Mouse (Mus musculus): ENCODE measurements around the gene Foxo1. TPM values are rescaled to one million over a fixed set of nuclear protein-coding genes. Genes with fewer than 3 reads are reported as not detected.

The Foxo1 gene
- polyA plus RNA-seq, 1 experiment from 2014 or later, result 3.5 TPM

DNA sequence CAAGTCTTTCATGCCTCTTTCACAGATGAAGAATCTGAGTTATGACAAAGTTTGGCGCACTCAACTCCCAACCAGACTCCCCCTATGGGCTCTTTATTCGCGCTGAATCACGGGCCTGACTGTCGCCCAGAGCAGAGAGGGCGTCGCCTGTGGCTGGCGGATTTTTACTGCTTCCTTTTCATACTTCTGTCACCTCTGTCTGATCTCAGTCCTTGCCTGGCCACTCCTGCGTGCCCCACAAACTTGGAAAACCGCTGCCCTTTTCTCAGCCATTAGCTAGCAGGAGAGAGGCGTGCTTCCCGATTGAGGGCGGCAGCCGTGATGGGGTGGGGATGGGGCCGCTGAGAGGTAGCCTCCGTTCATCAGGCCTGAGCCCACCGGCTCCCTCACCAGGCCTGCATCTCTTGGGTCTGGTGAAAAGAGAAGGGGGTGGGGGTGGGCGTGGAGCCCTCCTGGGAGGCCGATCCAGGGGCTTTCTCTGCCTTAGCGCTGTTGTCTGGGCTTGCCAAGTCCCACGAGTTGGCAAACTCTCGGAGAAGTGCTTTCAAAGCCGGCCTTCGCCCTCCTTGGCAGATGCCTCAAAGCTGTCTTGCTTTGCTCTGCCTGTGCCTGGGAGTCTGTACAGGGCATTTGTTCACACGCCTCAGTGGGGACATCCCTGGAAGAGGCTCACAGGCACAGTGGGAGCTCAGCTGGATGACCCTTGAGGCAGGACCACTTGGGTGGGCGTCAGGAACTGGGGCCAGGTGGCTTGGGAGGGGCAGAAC lies 133.2 kb downstream of the Foxo1 start:
- Histone ChIP-seq H3K4me2 (ENCODE audit: low read depth, low read length) (peak overlapping the region; percentile 56), H3K9ac (replicated peaks) (peak overlapping the region; percentile 44), H3K9me3 (ENCODE audit: low read length) (no peaks in the 10 kb centered on the region), H3K4me3 (ENCODE audit: low read depth, low read length) (peak overlapping the region; percentile 20; the same call in 1 of the 2 replicates), H3K4me1 (ENCODE audit: insufficient read depth) (peaks cover 36% of the 10 kb centered on the region), H3K27ac (ENCODE audit: low read depth) (peak overlapping the region; percentile 62), H3K27me3 (ENCODE audit: insufficient read depth, low read length) (0 out of 2 replicates have a peak, but pooled peaks cover 3% of the 10 kb centered on the region), H3K36me3 (replicated peaks; ENCODE audit: insufficient read depth, low read length) (no peaks in the 10 kb centered on the region)
- peak; percentile 10; the same call in 1 of the 2 replicates for TF ChIP-seq CTCF (IDR thresholded peaks at IDR 0.05; ENCODE audit: low read depth)
- no peak for TF ChIP-seq EP300 (IDR thresholded peaks at IDR 0.05; ENCODE audit: low read depth)
- ATAC-seq (no peak), DNase-seq (peak; percentile 28)
- 8% methylated on average over 26 of the region's 26 CpGs for WGBS (ENCODE audit: insufficient replicate concordance)

Other genes with a start within 250 kb of the Foxo1 start
- 0.64 and 0.65 TPM in 2 replicates for gene Maml3, start 163.3 kb upstream of the Foxo1 start, polyA plus RNA-seq (2015; fragmentation: Nextera tagmentation; extraction: Ambion mirVana)

Measured in liver, postnatal 0 days (tissue).